Mouse (Mus musculus): ENCODE measurements around the gene Tbx1. TPM values are rescaled to one million over a fixed set of nuclear protein-coding genes. Genes with fewer than 3 reads are reported as not detected.

Tbx1 gene
- polyA plus RNA-seq, 1 experiment from 2014 or later = 6.4 TPM

GRCm38 (mm10) chr16:18586076-18586905, 4.2 kb downstream of the Tbx1 start:
- Histone ChIP-seq H3K27ac (peak overlapping the region; percentile 57; the same call in 1 of the 2 replicates), H3K4me1 (peaks cover 63% of the 10 kb centered on the region), H3K36me3 (no peaks in the 10 kb centered on the region), H3K4me3 (peak overlapping the region; percentile 51), H3K9ac (peak overlapping the region; percentile 39), H3K9me3 (no peaks in the 10 kb centered on the region), H3K27me3 (peaks cover 100% of the 10 kb centered on the region), H3K4me2 (peak overlapping the region; percentile 88)
- WGBS = 4% methylated on average over 70 of the region's 83 CpGs
- no peak for ATAC-seq (ENCODE audit: insufficient number of reproducible peaks, low FRiP score, low TSS enrichment, low read depth)

GRCm38 (mm10) chr16:18585676-18586075, 4.8 kb downstream of the Tbx1 start:
- H3K4me3 ChIP-seq = peak overlapping the region; percentile 51
- WGBS = 27% methylated on average over 10 of the region's 10 CpGs
- peaks cover 62% of the 10 kb centered on the region for H3K4me1 ChIP-seq
- H3K27me3 ChIP-seq = peaks cover 100% of the 10 kb centered on the region
- no peak overlapping the region for H3K27ac ChIP-seq
- H3K4me2 ChIP-seq = peak overlapping the region; percentile 88
- no peak overlapping the region for H3K9ac ChIP-seq
- no peaks in the 10 kb centered on the region for H3K9me3 ChIP-seq
- ATAC-seq (ENCODE audit: insufficient number of reproducible peaks, low FRiP score, low TSS enrichment, low read depth) = no peak
- H3K36me3 ChIP-seq = no peaks in the 10 kb centered on the region

- no peaks in the 10 kb centered on the region for H3K9me3 ChIP-seq
- peak overlapping the region; percentile 88 for H3K4me2 ChIP-seq
- peaks cover 100% of the 10 kb centered on the region for H3K27me3 ChIP-seq
- peak overlapping the region; percentile 51 for H3K4me3 ChIP-seq
- H3K4me1 ChIP-seq = peaks cover 56% of the 10 kb centered on the region
- 43% methylated on average over 10 of the region's 10 CpGs for WGBS
- H3K27ac ChIP-seq = no peak overlapping the region
- H3K9ac ChIP-seq = no peak overlapping the region
- ATAC-seq (ENCODE audit: insufficient number of reproducible peaks, low FRiP score, low TSS enrichment, low read depth) = no peak
- H3K36me3 ChIP-seq = no peaks in the 10 kb centered on the region
Observed at GRCm38 (mm10) chr16:18584901-18585510, 5.5 kb downstream of the Tbx1 start.

- Histone ChIP-seq H3K27me3 (peaks cover 97% of the 10 kb centered on the region), H3K4me2 (no peak overlapping the region), H3K4me3 (peak overlapping the region; percentile 51; the same call in 1 of the 2 replicates), H3K9ac (no peak overlapping the region), H3K4me1 (peaks cover 51% of the 10 kb centered on the region), H3K36me3 (no peaks in the 10 kb centered on the region), H3K9me3 (no peaks in the 10 kb centered on the region), H3K27ac (no peak overlapping the region)
- 48% methylated on average over 10 of the region's 10 CpGs for WGBS
- no peak for ATAC-seq (ENCODE audit: insufficient number of reproducible peaks, low FRiP score, low TSS enrichment, low read depth)
Observed at GRCm38 (mm10) chr16:18583673-18584357, 6.7 kb downstream of the Tbx1 start.

- WGBS = 51% methylated on average over 10 of the region's 10 CpGs
- Histone ChIP-seq H3K9ac (no peak overlapping the region), H3K4me1 (peaks cover 48% of the 10 kb centered on the region), H3K36me3 (no peaks in the 10 kb centered on the region), H3K9me3 (no peaks in the 10 kb centered on the region), H3K27me3 (peaks cover 96% of the 10 kb centered on the region), H3K4me2 (no peak overlapping the region), H3K4me3 (peak overlapping the region; percentile 40; the same call in 1 of the 2 replicates), H3K27ac (no peak overlapping the region)
- no peak for ATAC-seq (ENCODE audit: insufficient number of reproducible peaks, low FRiP score, low TSS enrichment, low read depth)
Observed at GRCm38 (mm10) chr16:18583169-18583568, 7.3 kb downstream of the Tbx1 start.

GRCm38 (mm10) chr16:18582426-18583148, 7.9 kb downstream of the Tbx1 start:
- Histone ChIP-seq H3K9me3 (no peaks in the 10 kb centered on the region), H3K4me2 (peak overlapping the region; percentile 67), H3K9ac (no peak overlapping the region), H3K27ac (no peak overlapping the region), H3K36me3 (no peaks in the 10 kb centered on the region), H3K4me3 (peak overlapping the region; percentile 40), H3K4me1 (peaks cover 48% of the 10 kb centered on the region), H3K27me3 (peaks cover 93% of the 10 kb centered on the region)
- ATAC-seq (ENCODE audit: insufficient number of reproducible peaks, low FRiP score, low TSS enrichment, low read depth) = no peak
- 4% methylated on average over 51 of the region's 67 CpGs for WGBS

- H3K9ac ChIP-seq = no peak overlapping the region
- H3K4me3 ChIP-seq = peak overlapping the region; percentile 40
- peaks cover 87% of the 10 kb centered on the region for H3K27me3 ChIP-seq
- peak overlapping the region; percentile 67 for H3K4me2 ChIP-seq
- H3K4me1 ChIP-seq = peaks cover 46% of the 10 kb centered on the region
- no peak for ATAC-seq (ENCODE audit: insufficient number of reproducible peaks, low FRiP score, low TSS enrichment, low read depth)
- no peaks in the 10 kb centered on the region for H3K36me3 ChIP-seq
- no peaks in the 10 kb centered on the region for H3K9me3 ChIP-seq
- WGBS = 4% methylated on average over 66 of the region's 66 CpGs
- no peak overlapping the region for H3K27ac ChIP-seq
Observed at GRCm38 (mm10) chr16:18581623-18582205, 8.8 kb downstream of the Tbx1 start.

GRCm38 (mm10) chr16:18581050-18581622, 9.3 kb downstream of the Tbx1 start:
- H3K9me3 ChIP-seq = no peaks in the 10 kb centered on the region
- ATAC-seq (ENCODE audit: insufficient number of reproducible peaks, low FRiP score, low TSS enrichment, low read depth) = no peak
- no peak overlapping the region for H3K9ac ChIP-seq
- H3K4me1 ChIP-seq = peaks cover 40% of the 10 kb centered on the region
- H3K4me3 ChIP-seq = peak overlapping the region; percentile 40
- H3K27ac ChIP-seq = no peak overlapping the region
- H3K36me3 ChIP-seq = no peaks in the 10 kb centered on the region
- peaks cover 83% of the 10 kb centered on the region for H3K27me3 ChIP-seq
- 23% methylated on average over 21 of the region's 21 CpGs for WGBS
- H3K4me2 ChIP-seq = peak overlapping the region; percentile 67

- H3K27me3 ChIP-seq = peaks cover 76% of the 10 kb centered on the region
- 28% methylated on average over 2 of the region's 2 CpGs for WGBS
Observed at GRCm38 (mm10) chr16:18580389-18580788, 10.1 kb downstream of the Tbx1 start.

GRCm38 (mm10) chr16:18577599-18578160, 12.8 kb downstream of the Tbx1 start:
- H3K4me2 ChIP-seq = no peak overlapping the region
- H3K9me3 ChIP-seq = no peaks in the 10 kb centered on the region
- H3K9ac ChIP-seq = no peak overlapping the region
- ATAC-seq (ENCODE audit: insufficient number of reproducible peaks, low FRiP score, low TSS enrichment, low read depth) = no peak
- H3K36me3 ChIP-seq = no peaks in the 10 kb centered on the region
- WGBS = 21% methylated on average over 5 of the region's 5 CpGs
- no peak overlapping the region for H3K4me3 ChIP-seq
- peaks cover 35% of the 10 kb centered on the region for H3K4me1 ChIP-seq
- no peak overlapping the region for H3K27ac ChIP-seq
- peaks cover 49% of the 10 kb centered on the region for H3K27me3 ChIP-seq

More at GRCm38 (mm10) chr16:18580389-18580788, 10.1 kb downstream of the Tbx1 start:
- ATAC-seq (ENCODE audit: insufficient number of reproducible peaks, low FRiP score, low TSS enrichment, low read depth) = no peak
- Histone ChIP-seq H3K4me1 (peaks cover 34% of the 10 kb centered on the region), H3K9me3 (no peaks in the 10 kb centered on the region), H3K4me2 (no peak overlapping the region), H3K4me3 (no peak overlapping the region), H3K36me3 (no peaks in the 10 kb centered on the region), H3K27ac (no peak overlapping the region), H3K9ac (no peak overlapping the region)

All from limb, embryonic 15.5 days (tissue).